14 mouse cellular contexts compared by ENCODE assay signal in genomic region chr7:105614400-105614799, GRCm38 (mm10). TPM values are rescaled to one million over a fixed set of nuclear protein-coding genes. Genes with fewer than 3 reads are reported as not detected.
"Had no signal": no experiment of that assay in that cellular context is flagged by ENCODE, and none has a peak within 500 bp of the region (broad histone marks: within the 10 kb centered on the region; RNA-seq: fewer than 3 reads in every experiment).

No protein-coding gene starts in this region.

- H3K9ac ChIP-seq: intestine, embryonic 15.5 days; limb, embryonic 15.5 days; liver, embryonic 12.5 days; lung, embryonic 14.5 days; midbrain, embryonic 15.5 days; neural tube, embryonic 13.5 days had no signal

- H3K4me2 ChIP-seq: intestine, embryonic 15.5 days; limb, embryonic 15.5 days; liver, embryonic 12.5 days; lung, embryonic 14.5 days; midbrain, embryonic 11.5 days; midbrain, embryonic 15.5 days; neural tube, embryonic 13.5 days had no signal

- H3K27ac ChIP-seq: intestine, embryonic 15.5 days; left cerebral cortex, adult 2 months; limb, embryonic 15.5 days; liver, embryonic 12.5 days; midbrain, embryonic 15.5 days; neural tube, embryonic 13.5 days had no signal

- H3K4me1 ChIP-seq: intestine, embryonic 15.5 days; limb, embryonic 15.5 days; midbrain, embryonic 15.5 days; neural tube, embryonic 13.5 days had no signal

- H3K9me3 ChIP-seq: intestine, embryonic 15.5 days; limb, embryonic 15.5 days; liver, embryonic 12.5 days; megakaryocyte, embryonic 14.5 days; midbrain, embryonic 15.5 days; neural tube, embryonic 13.5 days had no signal

- ATAC-seq: intestine, embryonic 15.5 days; liver, embryonic 12.5 days; midbrain, embryonic 15.5 days had no signal

- H3K4me3 ChIP-seq: intestine, embryonic 15.5 days; left cerebral cortex, adult 2 months; limb, embryonic 15.5 days; liver, embryonic 12.5 days; megakaryocyte, embryonic 14.5 days; midbrain, embryonic 15.5 days; neural tube, embryonic 13.5 days had no signal

- DNase-seq: lung, postnatal 10 days; lung, postnatal 4 days; retina, postnatal 1 day had no signal

- H3K27me3 ChIP-seq: intestine, embryonic 15.5 days; limb, embryonic 15.5 days; liver, embryonic 12.5 days; megakaryocyte, embryonic 14.5 days; midbrain, embryonic 15.5 days; neural tube, embryonic 13.5 days had no signal

RNA-seq across cellular contexts. Expression of gene Hpx, which starts 14.5 kb away (rescaled TPM):
- total RNA-seq: layer of hippocampus, postnatal 25 days; monocyte, adult 5-6 weeks had no signal
